Mouse (Mus musculus) large intestine, adult 2 months (tissue): ENCODE measurements around the gene F12. TPM values are rescaled to one million over a fixed set of nuclear protein-coding genes. Genes with fewer than 3 reads are reported as not detected.

Experiments
- DNase-seq: peaks from one replicate; pipeline ENCODE4 v3.0.0-alpha.2; 2012; ENCODE audit warnings: low read depth, low spot score
- WGBS: fragments of 180-500 bp; shearing (Covaris S2); methylation state at CpG from one replicate; pipeline ENCODE4 v1.1.7; 2018; 5-methylcytosine and 5-hydroxymethylcytosine counted together
- polyA plus RNA-seq: library from polyadenylated mRNA; depleted of rRNA; stranded (reverse); fragments of >200 nt; gene quantifications from 2 replicates; pipeline ENCODE4 v1.2.3, GENCODE M21; 2012; rRNA removed

Gene F12
- polyA plus RNA-seq, 1 experiment = 0.06 TPM

- 41% methylated on average over 1 of the region's 1 CpGs for WGBS
Observed at GRCm38 (mm10) chr13:55391626-55392029, 35.0 kb downstream of the F12 start.

GRCm38 (mm10) chr13:55390644-55391043 is 35.9 kb downstream of the F12 start:
- no peak for DNase-seq

More at GRCm38 (mm10) chr13:55391626-55392029, 35.0 kb downstream of the F12 start:
- no peak for DNase-seq

GRCm38 (mm10) chr13:55381790-55382189 is 44.8 kb downstream of the F12 start:
- 85% methylated on average over 4 of the region's 4 CpGs for WGBS
- DNase-seq = no peak

More at GRCm38 (mm10) chr13:55390644-55391043, 35.9 kb downstream of the F12 start:
- WGBS = 58% methylated on average over 3 of the region's 3 CpGs

GRCm38 (mm10) chr13:55378907-55379580 is 47.5 kb downstream of the F12 start:
- no peak for DNase-seq
- WGBS = 24% methylated on average over 32 of the region's 32 CpGs

GRCm38 (mm10) chr13:55375877-55376276 is 50.7 kb downstream of the F12 start:
- WGBS = 23% methylated on average over 2 of the region's 2 CpGs
- no peak for DNase-seq

GRCm38 (mm10) chr13:55374206-55374924 is 52.2 kb downstream of the F12 start:
- DNase-seq = no peak
- 26% methylated on average over 6 of the region's 6 CpGs for WGBS

GRCm38 (mm10) chr13:55371740-55372139 is 54.9 kb downstream of the F12 start:
- WGBS = 75% methylated on average over 5 of the region's 5 CpGs
- no peak for DNase-seq

- WGBS = 67% methylated on average over 8 of the region's 8 CpGs
- no peak for DNase-seq
Observed at GRCm38 (mm10) chr13:55371007-55371681, 55.4 kb downstream of the F12 start.

- DNase-seq = no peak
- WGBS = 44% methylated on average over 3 of the region's 3 CpGs
Observed at GRCm38 (mm10) chr13:55370234-55370633, 56.4 kb downstream of the F12 start.

GRCm38 (mm10) chr13:55369531-55370114 is 57.0 kb downstream of the F12 start, which contains the start of gene Rgs14:
Gene Rgs14 (plus strand): TSS chr13:55369732.
- DNase-seq = no peak

GRCm38 (mm10) chr13:55368401-55368800 is 58.2 kb downstream of the F12 start:
- no peak for DNase-seq
- 73% methylated on average over 7 of the region's 7 CpGs for WGBS

More at GRCm38 (mm10) chr13:55369531-55370114, 57.0 kb downstream of the F12 start, which contains the start of gene Rgs14:
- 28% methylated on average over 13 of the region's 13 CpGs for WGBS

Other genes starting within 250 kb of the F12 start
- 11.7 and 21.0 TPM in 2 replicates for gene Nsd1, start 217.0 kb downstream of the F12 start, polyA plus RNA-seq
- 778 and 779 TPM in 2 replicates for gene Prelid1, start 106.3 kb downstream of the F12 start, polyA plus RNA-seq
- 85.0 and 92.2 TPM in 2 replicates for gene Rab24, start 104.8 kb downstream of the F12 start, polyA plus RNA-seq
- gene Mxd3, start 97.0 kb downstream of the F12 start, polyA plus RNA-seq = 10.0 and 11.4 TPM in 2 replicates
- 125 and 147 TPM in 2 replicates for gene Lman2, start 64.0 kb downstream of the F12 start, polyA plus RNA-seq
- 8.9 and 10.6 TPM in 2 replicates for gene Rgs14, start 57.1 kb downstream of the F12 start, polyA plus RNA-seq
- 1.0 and 1.4 TPM in 2 replicates for gene Slc34a1, start 28.6 kb downstream of the F12 start, polyA plus RNA-seq
- gene Pfn3, start 11.6 kb downstream of the F12 start, polyA plus RNA-seq = not detected in 2 replicates
- 56.4 and 63.8 TPM in 2 replicates for gene Grk6, start 18.3 kb upstream of the F12 start, polyA plus RNA-seq
- gene Prr7, start 37.5 kb upstream of the F12 start, polyA plus RNA-seq = 2.2 and 2.5 TPM in 2 replicates
- 8.0 and 8.2 TPM in 2 replicates for gene Dbn1, start 61.3 kb upstream of the F12 start, polyA plus RNA-seq
- 72.4 and 77.3 TPM in 2 replicates for gene Pdlim7, start 86.9 kb upstream of the F12 start, polyA plus RNA-seq
- 20.3 and 20.9 TPM in 2 replicates for gene Dok3, start 102.5 kb upstream of the F12 start, polyA plus RNA-seq
- gene Ddx41, start 109.9 kb upstream of the F12 start, polyA plus RNA-seq = 48.3 and 53.7 TPM in 2 replicates
- 59.6 and 62.7 TPM in 2 replicates for gene Fam193b, start 144.3 kb upstream of the F12 start, polyA plus RNA-seq
- gene Tmed9, start 146.9 kb upstream of the F12 start, polyA plus RNA-seq = 86.6 and 105 TPM in 2 replicates
- gene B4galt7, start 173.1 kb upstream of the F12 start, polyA plus RNA-seq = 19.0 and 21.8 TPM in 2 replicates
- gene Caml, start 196.2 kb upstream of the F12 start, polyA plus RNA-seq = 17.6 TPM in 2 replicates
- gene Ddx46, start 208.2 kb upstream of the F12 start, polyA plus RNA-seq = 8.4 and 13.6 TPM in 2 replicates